8 mouse cellular contexts compared by ENCODE assay signal in genomic region chr4:126753268-126754230, GRCm38 (mm10). TPM values are rescaled to one million over a fixed set of nuclear protein-coding genes. Genes with fewer than 3 reads are reported as not detected.
DNase-seq lines count a peak whose midpoint lies in the region; ATAC-seq lines count a peak whose summit lies in the region.

Ncdn (minus strand) TSS chr4:126753438.
AU040320 (plus strand) TSS chr4:126753544.

- H3K27me3 ChIP-seq in forebrain, embryonic 10.5 days (ENCODE audit: poor library complexity, severe bottlenecking) = 0 out of 2 replicates have a peak, but pooled peaks cover 4% of the 10 kb centered on the region
- H3K27me3 ChIP-seq in heart, embryonic 15.5 days = no peaks in the 10 kb centered on the region
- no peaks in the 10 kb centered on the region for H3K27me3 ChIP-seq in liver, embryonic 15.5 days
- H3K27me3 ChIP-seq in neural tube, embryonic 12.5 days (replicated peaks) = no peaks in the 10 kb centered on the region

- peak within 1 kb of the TSS; percentile 77 for H3K9ac ChIP-seq in heart, embryonic 15.5 days
- H3K9ac ChIP-seq in liver, embryonic 15.5 days = peak within 1 kb of the TSS; percentile 90
- H3K9ac ChIP-seq in neural tube, embryonic 12.5 days = peak within 1 kb of the TSS; percentile 85

- under 1% methylated on average over 70 of the region's 71 CpGs for WGBS in forebrain, embryonic 10.5 days
- under 1% methylated on average over 70 of the region's 71 CpGs for WGBS in heart, embryonic 15.5 days
- WGBS in liver, embryonic 15.5 days (ENCODE audit: insufficient replicate concordance) = 0% methylated on average over 63 of the region's 71 CpGs
- under 1% methylated on average over 68 of the region's 71 CpGs for WGBS in neural tube, embryonic 12.5 days

- peak; percentile 88 for DNase-seq in c-Kit-negative CD71-positive TER-119-positive erythroid progenitor cells, embryonic 14.5 days (ENCODE audit: low read depth, low spot score)
- peak; percentile 98 for DNase-seq in forebrain, embryonic 10.5 days (ENCODE audit: extremely low spot score, low spot score)
- DNase-seq in kidney, postnatal 36 days = peak; percentile 97
- peak; percentile 93 for DNase-seq in telencephalon, adult 2 months (ENCODE audit: low read depth, low spot score)

- H3K27ac ChIP-seq in forebrain, embryonic 10.5 days = peak within 1 kb of the TSS; percentile 97
- H3K27ac ChIP-seq in heart, embryonic 15.5 days = peak within 1 kb of the TSS; percentile 95
- peak within 1 kb of the TSS; percentile 91 for H3K27ac ChIP-seq in liver, embryonic 15.5 days (replicated peaks)
- peak within 1 kb of the TSS; percentile 89 for H3K27ac ChIP-seq in neural tube, embryonic 12.5 days

- H3K4me3 ChIP-seq in forebrain, embryonic 10.5 days = peak within 1 kb of the TSS; percentile 93
- peak within 1 kb of the TSS; percentile 83 for H3K4me3 ChIP-seq in heart, embryonic 15.5 days
- H3K4me3 ChIP-seq in liver, embryonic 15.5 days (replicated peaks) = peak within 1 kb of the TSS; percentile 93
- H3K4me3 ChIP-seq in neural tube, embryonic 12.5 days = peak within 1 kb of the TSS; percentile 89

- peaks cover 62% of the 10 kb centered on the region for H3K4me1 ChIP-seq in forebrain, embryonic 10.5 days
- peaks cover 47% of the 10 kb centered on the region for H3K4me1 ChIP-seq in heart, embryonic 15.5 days (replicated peaks)
- peaks cover 28% of the 10 kb centered on the region for H3K4me1 ChIP-seq in liver, embryonic 15.5 days (replicated peaks)
- H3K4me1 ChIP-seq in neural tube, embryonic 12.5 days = peaks cover 46% of the 10 kb centered on the region

- peak within 1 kb of the TSS; percentile 86 for H3K4me2 ChIP-seq in heart, embryonic 15.5 days
- peak within 1 kb of the TSS; percentile 98 for H3K4me2 ChIP-seq in liver, embryonic 15.5 days
- H3K4me2 ChIP-seq in neural tube, embryonic 12.5 days (replicated peaks) = peak within 1 kb of the TSS; percentile 84

- no peaks in the 10 kb centered on the region for H3K9me3 ChIP-seq in forebrain, embryonic 10.5 days
- no peaks in the 10 kb centered on the region for H3K9me3 ChIP-seq in heart, embryonic 15.5 days (replicated peaks)
- H3K9me3 ChIP-seq in liver, embryonic 15.5 days (replicated peaks) = no peaks in the 10 kb centered on the region
- no peaks in the 10 kb centered on the region for H3K9me3 ChIP-seq in neural tube, embryonic 12.5 days

- ATAC-seq in CD4-positive, CD25-positive, alpha-beta regulatory T cell, adult 4 months = peak; percentile 98
- ATAC-seq in heart, embryonic 15.5 days (replicated peaks; ENCODE audit: insufficient number of reproducible peaks, insufficient read depth, low FRiP score, low read depth) = peak; percentile 98
- peak; percentile 98 for ATAC-seq in liver, embryonic 15.5 days (ENCODE audit: insufficient read depth)
- peak; percentile 97 for ATAC-seq in neural tube, embryonic 12.5 days (ENCODE audit: low FRiP score, low read depth)

- H3K36me3 ChIP-seq in forebrain, embryonic 10.5 days (replicated peaks) = peaks cover 42% of the 10 kb centered on the region
- peaks cover 10% of the 10 kb centered on the region for H3K36me3 ChIP-seq in heart, embryonic 15.5 days
- peaks cover 6% of the 10 kb centered on the region for H3K36me3 ChIP-seq in liver, embryonic 15.5 days (replicated peaks)
- peaks cover 29% of the 10 kb centered on the region for H3K36me3 ChIP-seq in neural tube, embryonic 12.5 days

RNA-seq across cellular contexts. Expression of gene Ncdn, which starts in this region (rescaled TPM):
- 10 to 100 TPM in 1 of 2 experiments, 1 to 10 TPM in 1; 8.7 to 12.1 TPM for polyA plus RNA-seq in CD4-positive, CD25-positive, alpha-beta regulatory T cell, adult 4 months (2017; shearing (Covaris generic))
- 36.6 and 36.9 TPM in 2 replicates for polyA plus RNA-seq in forebrain, embryonic 10.5 days (2016; fragmentation: Nextera tagmentation; extraction: Ambion mirVana)
- polyA plus RNA-seq in heart, embryonic 15.5 days (2015; fragmentation: Nextera tagmentation; extraction: Ambion mirVana) = 18.6 and 25.8 TPM in 2 replicates
- 6.9 and 7.5 TPM in 2 replicates for polyA plus RNA-seq in liver, embryonic 15.5 days (2015; fragmentation: Nextera tagmentation; extraction: Ambion mirVana)
- 60.5 and 64.8 TPM in 2 replicates for polyA plus RNA-seq in neural tube, embryonic 12.5 days (2016; fragmentation: Nextera tagmentation; extraction: Ambion mirVana)

RNA-seq across cellular contexts. Expression of gene AU040320, which starts in this region (rescaled TPM):
- 10 to 100 TPM; 21.4 to 22.1 TPM for polyA plus RNA-seq in CD4-positive, CD25-positive, alpha-beta regulatory T cell, adult 4 months (2017; shearing (Covaris generic))
- 20.9 and 23.7 TPM in 2 replicates for polyA plus RNA-seq in forebrain, embryonic 10.5 days (2016; fragmentation: Nextera tagmentation; extraction: Ambion mirVana)
- polyA plus RNA-seq in heart, embryonic 15.5 days (2015; fragmentation: Nextera tagmentation; extraction: Ambion mirVana) = 20.2 and 21.9 TPM in 2 replicates
- polyA plus RNA-seq in liver, embryonic 15.5 days (2015; fragmentation: Nextera tagmentation; extraction: Ambion mirVana) = 8.4 and 8.9 TPM in 2 replicates
- 37.0 and 39.6 TPM in 2 replicates for polyA plus RNA-seq in neural tube, embryonic 12.5 days (2016; fragmentation: Nextera tagmentation; extraction: Ambion mirVana)

Comparison
In these comparisons a context has a peak if more than half of its experiments do, and no peak if none do; other contexts are left out.
1. Peak in every context shown above with its lines: DNase-seq, ATAC-seq, H3K4me3 ChIP-seq and H3K27ac ChIP-seq.